Mouse (Mus musculus): ENCODE results near the gene Sfta2.

- no peak for TF ChIP-seq TAL1 (IDR thresholded peaks at IDR 0.05; ENCODE audit: low read length)
- no peak for TF ChIP-seq GATA1 (IDR thresholded peaks at IDR 0.05; ENCODE audit: low read length)
These were observed 30.5 kb upstream of the Sfta2 start for GRCm38 (mm10) chr17:35570836-35571235.
